Mouse (Mus musculus): ENCODE measurements around the gene 9830107B12Rik. TPM values are rescaled to one million over a fixed set of nuclear protein-coding genes. Genes with fewer than 3 reads are reported as not detected.
"Not testable (repeated sequence)": the region's sequence is repeated elsewhere in the genome, so short reads cannot be mapped to it uniquely, and the experiment has no call there.

Gene 9830107B12Rik
- not detected in 2 replicates for polyA plus RNA-seq (2015; fragmentation: Nextera tagmentation; extraction: Ambion mirVana)

DNA sequence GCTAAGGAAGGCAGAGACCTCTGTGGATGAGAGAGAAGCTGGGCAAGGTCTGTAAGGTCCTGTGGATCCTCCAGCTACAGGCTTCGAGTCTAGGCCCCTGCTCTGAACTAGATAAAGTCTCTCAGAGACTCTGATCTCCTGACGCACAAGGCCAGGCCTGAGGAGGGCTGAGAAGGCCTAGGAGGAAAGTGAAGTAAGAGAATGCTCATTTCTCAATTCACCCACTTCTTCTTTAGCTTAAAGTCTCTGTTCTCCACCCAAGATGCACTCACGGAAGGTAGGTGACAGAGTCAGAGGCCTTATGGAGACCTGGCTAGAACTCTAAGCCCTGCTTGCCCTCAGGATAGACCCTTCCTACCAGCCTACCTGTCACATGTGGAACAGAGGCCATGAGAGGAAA lies at the start of gene 9830107B12Rik:
Gene 9830107B12Rik (minus strand): TSS at position 149 of the 400 bp plus-strand sequence.
- Histone ChIP-seq H3K4me1 (no peaks in the 10 kb centered on the region), H3K27me3 (no peaks in the 10 kb centered on the region), H3K27ac (no peak within 1 kb of the TSS), H3K4me3 (no peak within 1 kb of the TSS), H3K9me3 (no peaks in the 10 kb centered on the region), H3K9ac (no peak within 1 kb of the TSS), H3K36me3 (no peaks in the 10 kb centered on the region), H3K4me2 (no peak within 1 kb of the TSS)
- 75% methylated on average over 3 of the region's 3 CpGs for WGBS
- no peak for ATAC-seq (ENCODE audit: borderline replicate concordance, extremely low read depth, low FRiP score, low TSS enrichment)

DNA sequence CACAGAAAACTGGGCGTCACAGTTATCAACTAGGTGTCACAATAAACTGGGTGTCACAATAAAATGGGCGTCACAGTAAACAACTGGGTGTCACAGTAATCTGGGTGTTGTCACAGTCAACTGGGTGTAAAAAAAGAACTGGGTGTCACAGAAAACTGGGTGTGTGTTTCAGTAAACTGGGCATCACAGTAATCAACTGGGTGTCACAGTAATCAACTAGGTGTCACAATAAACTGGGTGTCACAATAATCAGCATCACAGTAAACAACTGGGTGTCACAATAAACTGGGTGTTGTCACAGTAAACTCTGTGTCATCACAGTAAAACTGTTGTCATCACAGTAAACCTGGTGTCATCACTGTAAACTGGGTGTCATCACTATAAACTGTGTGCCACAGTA lies 46.3 kb upstream of the 9830107B12Rik start:
- H3K36me3 ChIP-seq: no peaks in the 10 kb centered on the region
- no peak overlapping the region for H3K9ac ChIP-seq

DNA sequence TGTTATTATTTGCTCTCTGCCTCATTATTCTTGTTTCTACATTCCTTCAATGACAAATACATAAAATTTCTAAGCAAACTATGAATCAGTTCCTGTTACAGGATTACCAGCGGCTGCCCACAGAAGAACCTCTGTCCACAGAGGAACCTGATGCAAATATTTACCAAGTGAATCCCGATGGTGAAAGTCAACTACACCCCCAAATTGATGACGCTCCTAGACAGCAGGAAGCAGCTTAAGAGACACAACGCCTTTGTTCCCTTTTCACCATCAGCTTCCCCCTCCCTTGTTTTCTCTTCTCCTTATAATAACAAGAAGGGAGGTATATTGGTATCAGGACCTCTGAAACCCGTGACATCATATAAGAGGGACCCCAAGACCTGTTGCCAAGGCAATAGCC lies 39.2 kb upstream of the 9830107B12Rik start:
- 42% methylated on average over 5 of the region's 5 CpGs for WGBS

More for the DNA sequence above, 46.3 kb upstream of the 9830107B12Rik start:
- ATAC-seq (ENCODE audit: borderline replicate concordance, extremely low read depth, low FRiP score, low TSS enrichment): no peak
- WGBS: 55% methylated on average over 2 of the region's 2 CpGs
- no peaks in the 10 kb centered on the region for H3K9me3 ChIP-seq
- H3K4me1 ChIP-seq: no peaks in the 10 kb centered on the region
- no peaks in the 10 kb centered on the region for H3K27me3 ChIP-seq
- no peak overlapping the region for H3K4me3 ChIP-seq
- no peak overlapping the region for H3K27ac ChIP-seq
- H3K4me2 ChIP-seq: no peak overlapping the region

DNA sequence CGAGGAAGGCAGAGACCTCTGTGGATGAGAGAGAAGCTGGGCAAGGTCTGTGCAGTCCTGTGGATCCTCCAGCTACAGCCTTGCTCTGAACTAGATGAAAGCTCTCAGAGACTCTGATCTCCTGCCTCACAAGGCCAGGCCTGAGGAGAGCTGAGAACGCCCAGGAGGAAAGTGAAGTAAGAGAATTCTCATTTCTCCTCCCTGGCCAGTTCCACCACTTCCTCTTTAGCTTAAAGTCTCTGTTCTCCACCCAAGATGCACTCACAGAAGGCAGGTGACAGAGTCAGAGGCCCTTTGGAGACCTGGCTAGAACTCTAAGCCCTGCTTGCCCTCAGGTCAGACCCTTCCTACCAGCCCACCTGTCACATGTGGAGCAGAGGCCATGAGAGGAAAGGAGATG lies 21.0 kb upstream of the 9830107B12Rik start, which contains the start of gene A530064D06Rik:
Gene A530064D06Rik (minus strand): TSS at position 173 of the 400 bp plus-strand sequence.
- H3K4me2 ChIP-seq; H3K36me3 ChIP-seq; H3K9ac ChIP-seq; ATAC-seq (ENCODE audit: borderline replicate concordance, extremely low read depth, low FRiP score, low TSS enrichment); H3K9me3 ChIP-seq; H3K27me3 ChIP-seq; H3K4me3 ChIP-seq; H3K4me1 ChIP-seq; H3K27ac ChIP-seq: not testable (repeated sequence)
- WGBS: 54% methylated on average over 2 of the region's 2 CpGs

More for the DNA sequence above, 39.2 kb upstream of the 9830107B12Rik start:
- Histone ChIP-seq H3K9me3 (no peaks in the 10 kb centered on the region), H3K4me1 (no peaks in the 10 kb centered on the region), H3K27me3 (no peaks in the 10 kb centered on the region), H3K4me2 (no peak overlapping the region), H3K27ac (no peak overlapping the region), H3K9ac (no peak overlapping the region), H3K4me3 (no peak overlapping the region), H3K36me3 (no peaks in the 10 kb centered on the region)
- no peak for ATAC-seq (ENCODE audit: borderline replicate concordance, extremely low read depth, low FRiP score, low TSS enrichment)

DNA sequence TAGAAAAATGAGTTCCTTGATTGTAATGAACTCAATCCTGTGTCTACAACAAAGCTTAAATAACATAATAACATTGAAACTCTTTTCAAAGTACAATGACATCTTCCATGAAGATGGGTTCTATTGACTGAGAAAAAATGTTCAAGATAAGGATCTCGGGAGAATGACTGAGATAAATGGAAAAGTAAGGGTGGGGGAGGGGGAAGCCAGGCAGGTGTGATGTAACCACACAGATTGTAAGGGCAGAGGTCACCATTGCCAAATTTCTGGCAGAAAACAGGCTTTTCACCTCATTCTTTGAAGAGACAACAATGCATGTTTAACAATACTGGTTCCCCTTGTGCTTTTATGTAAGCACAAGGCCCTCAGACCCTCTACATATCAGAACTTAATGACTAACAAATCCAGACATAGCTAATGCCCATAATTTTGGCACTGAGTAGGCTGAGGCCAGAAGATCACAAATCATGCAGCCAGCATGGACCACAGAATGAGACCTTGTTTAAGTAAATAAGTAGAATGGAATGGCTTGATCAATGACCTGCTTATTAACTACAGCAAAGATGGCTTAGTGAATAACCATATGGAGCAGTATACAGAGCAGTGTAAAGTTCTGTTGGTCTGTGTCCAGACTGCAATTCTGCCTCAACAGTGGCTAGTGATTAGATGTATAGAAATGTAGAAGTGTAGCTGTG lies 11.5 kb upstream of the 9830107B12Rik start:
- Histone ChIP-seq H3K27me3 (no peaks in the 10 kb centered on the region), H3K9me3 (no peaks in the 10 kb centered on the region; the same call in 1 of the 2 replicates), H3K9ac (no peak overlapping the region), H3K4me2 (no peak overlapping the region), H3K4me3 (no peak overlapping the region), H3K36me3 (no peaks in the 10 kb centered on the region), H3K4me1 (no peaks in the 10 kb centered on the region), H3K27ac (no peak overlapping the region)
- WGBS: 35% methylated on average over 1 of the region's 1 CpGs
- ATAC-seq (ENCODE audit: borderline replicate concordance, extremely low read depth, low FRiP score, low TSS enrichment): no peak

DNA sequence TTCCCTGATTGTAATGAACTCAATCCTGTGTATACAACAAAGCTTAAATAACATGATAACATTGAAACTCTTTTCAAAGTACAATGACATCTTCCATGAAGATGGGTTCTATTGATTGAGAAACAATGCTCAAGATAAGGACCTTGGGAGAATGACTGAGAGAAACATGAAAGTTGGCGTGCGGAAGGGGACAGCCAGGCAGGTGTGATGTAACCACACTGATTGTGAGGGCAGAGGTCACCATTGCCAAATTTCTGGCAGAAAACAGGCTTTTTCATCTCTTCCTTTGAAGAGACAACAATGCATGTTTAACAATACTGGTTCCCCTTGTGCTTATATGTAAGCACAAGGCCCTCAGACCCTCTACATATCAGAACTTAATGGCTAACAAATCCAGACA lies 13.3 kb downstream of the 9830107B12Rik start:
- no peaks in the 10 kb centered on the region for H3K27me3 ChIP-seq
- H3K4me3 ChIP-seq: no peak overlapping the region
- H3K36me3 ChIP-seq: no peaks in the 10 kb centered on the region
- no peak overlapping the region for H3K27ac ChIP-seq
- H3K9ac ChIP-seq: no peak overlapping the region
- H3K4me1 ChIP-seq: no peaks in the 10 kb centered on the region
- H3K4me2 ChIP-seq: no peak overlapping the region
- ATAC-seq (ENCODE audit: borderline replicate concordance, extremely low read depth, low FRiP score, low TSS enrichment): no peak
- WGBS: 68% methylated on average over 2 of the region's 2 CpGs
- no peaks in the 10 kb centered on the region for H3K9me3 ChIP-seq

DNA sequence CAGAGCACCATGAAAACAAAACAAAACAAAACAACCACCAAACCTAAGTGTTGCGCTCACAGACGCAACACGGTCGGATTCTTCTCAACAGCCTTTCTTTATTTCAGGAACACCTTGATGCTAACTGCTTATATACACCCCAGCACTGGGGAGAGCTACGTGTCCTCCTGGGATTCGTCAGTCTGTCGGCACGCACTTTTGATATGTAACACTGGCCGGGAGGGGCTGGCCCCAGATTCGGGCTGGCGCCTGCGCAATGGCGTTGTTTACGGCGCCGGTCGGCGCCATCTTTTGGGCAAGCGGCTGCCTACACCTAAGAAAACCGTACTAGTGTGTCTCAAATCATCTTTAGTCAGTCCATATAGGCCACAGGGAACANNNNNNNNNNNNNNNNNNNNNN lies 25.6 kb downstream of the 9830107B12Rik start:
- no peak overlapping the region for H3K4me3 ChIP-seq
- ATAC-seq (ENCODE audit: borderline replicate concordance, extremely low read depth, low FRiP score, low TSS enrichment): no peak
- 82% methylated on average over 20 of the region's 20 CpGs for WGBS
- H3K27me3 ChIP-seq: no peaks in the 10 kb centered on the region
- H3K9ac ChIP-seq: no peak overlapping the region
- H3K4me2 ChIP-seq: no peak overlapping the region
- H3K4me1 ChIP-seq: no peaks in the 10 kb centered on the region
- H3K9me3 ChIP-seq: no peaks in the 10 kb centered on the region
- H3K27ac ChIP-seq: no peak overlapping the region
- H3K36me3 ChIP-seq: no peaks in the 10 kb centered on the region

DNA sequence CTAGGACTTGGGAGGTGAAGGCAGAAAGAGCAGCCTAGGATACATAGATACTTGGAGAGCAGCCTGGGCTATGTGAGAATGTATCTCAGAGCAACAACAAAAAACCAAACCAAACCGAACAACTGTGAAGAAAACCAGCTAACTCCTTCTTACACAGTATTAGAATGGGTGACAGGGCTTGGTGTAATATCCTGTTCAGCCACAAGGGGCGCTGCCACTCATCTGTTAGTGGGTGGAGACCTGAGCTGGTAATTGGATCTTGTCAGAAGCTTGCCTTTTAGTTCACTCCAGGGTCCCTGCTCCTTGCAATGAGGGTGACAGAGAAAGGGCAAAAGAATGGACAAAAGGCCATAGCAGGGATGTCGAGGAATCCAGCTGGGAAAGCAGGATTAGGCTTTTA lies 26.4 kb downstream of the 9830107B12Rik start:
- Histone ChIP-seq H3K4me2 (no peak overlapping the region), H3K27ac (no peak overlapping the region), H3K4me1 (no peaks in the 10 kb centered on the region), H3K9ac (no peak overlapping the region), H3K36me3 (no peaks in the 10 kb centered on the region), H3K9me3 (no peaks in the 10 kb centered on the region), H3K27me3 (no peaks in the 10 kb centered on the region), H3K4me3 (no peak overlapping the region)
- no peak for ATAC-seq (ENCODE audit: borderline replicate concordance, extremely low read depth, low FRiP score, low TSS enrichment)
- WGBS: 19% methylated on average over 3 of the region's 3 CpGs

DNA sequence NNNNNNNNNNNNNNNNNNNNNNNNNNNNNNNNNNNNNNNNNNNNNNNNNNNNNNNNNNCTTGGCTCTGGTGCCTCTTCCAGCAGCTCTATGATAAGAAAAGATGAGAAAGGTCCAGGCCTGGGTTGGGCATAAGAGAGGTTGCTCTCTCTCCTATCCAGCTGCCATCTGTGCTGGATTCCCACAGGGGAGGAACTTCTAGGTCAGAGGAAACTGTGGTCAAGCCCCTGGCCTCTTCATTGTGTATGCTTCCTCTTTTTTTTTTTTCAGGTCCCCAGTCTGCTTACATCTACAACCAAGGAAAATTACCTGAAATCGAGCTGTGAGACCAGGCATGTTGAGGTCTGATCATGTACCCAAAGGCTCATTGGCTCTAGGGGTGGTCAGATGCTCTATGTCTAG lies 27.5 kb downstream of the 9830107B12Rik start:
- Histone ChIP-seq H3K9ac (no peak overlapping the region), H3K9me3 (no peaks in the 10 kb centered on the region), H3K4me3 (no peak overlapping the region), H3K27me3 (no peaks in the 10 kb centered on the region), H3K27ac (no peak overlapping the region), H3K4me2 (no peak overlapping the region), H3K36me3 (no peaks in the 10 kb centered on the region), H3K4me1 (no peaks in the 10 kb centered on the region)
- ATAC-seq (ENCODE audit: borderline replicate concordance, extremely low read depth, low FRiP score, low TSS enrichment): no peak
- 53% methylated on average over 1 of the region's 1 CpGs for WGBS

DNA sequence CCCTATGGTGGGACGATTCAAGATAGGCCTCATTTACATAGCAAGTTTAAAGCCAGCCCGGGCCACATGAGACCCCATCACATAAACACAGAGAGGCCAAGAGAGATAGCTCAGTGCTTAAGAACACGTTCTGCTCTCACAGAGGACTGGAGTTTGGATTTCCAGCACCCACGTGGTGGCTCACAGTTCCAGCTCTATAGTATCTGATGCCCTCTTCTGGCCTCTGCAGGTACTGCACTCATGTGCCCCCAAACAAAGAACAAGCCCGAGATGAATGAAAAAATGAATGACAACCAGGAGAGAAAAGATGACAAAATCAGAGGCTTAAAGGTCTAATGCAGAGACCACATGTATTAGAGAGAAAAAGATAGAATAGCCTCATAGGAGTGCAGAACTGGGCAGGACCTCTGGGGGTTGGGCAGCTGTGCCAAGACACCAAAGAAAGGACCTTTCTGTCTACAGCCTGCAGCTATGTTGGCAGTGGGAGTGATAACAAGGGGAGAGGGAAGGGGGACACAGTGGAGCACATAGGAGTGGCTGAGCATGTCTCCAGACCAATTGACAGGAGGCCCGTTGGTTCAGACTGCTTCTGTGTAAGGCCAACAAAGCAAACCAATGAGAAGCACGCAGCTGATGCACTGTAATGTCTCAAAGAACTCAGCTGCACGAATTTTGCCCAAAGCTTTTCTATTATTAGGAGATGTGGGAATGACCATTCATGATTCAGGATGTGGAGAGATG lies 35.4 kb downstream of the 9830107B12Rik start:
- no peak overlapping the region for H3K4me3 ChIP-seq
- H3K27ac ChIP-seq: no peak overlapping the region
- H3K9ac ChIP-seq: no peak overlapping the region
- ATAC-seq (ENCODE audit: borderline replicate concordance, extremely low read depth, low FRiP score, low TSS enrichment): no peak
- no peaks in the 10 kb centered on the region for H3K4me1 ChIP-seq
- H3K4me2 ChIP-seq: no peak overlapping the region
- no peaks in the 10 kb centered on the region for H3K27me3 ChIP-seq
- H3K9me3 ChIP-seq: no peaks in the 10 kb centered on the region
- WGBS: 40% methylated on average over 8 of the region's 8 CpGs
- no peaks in the 10 kb centered on the region for H3K36me3 ChIP-seq

DNA sequence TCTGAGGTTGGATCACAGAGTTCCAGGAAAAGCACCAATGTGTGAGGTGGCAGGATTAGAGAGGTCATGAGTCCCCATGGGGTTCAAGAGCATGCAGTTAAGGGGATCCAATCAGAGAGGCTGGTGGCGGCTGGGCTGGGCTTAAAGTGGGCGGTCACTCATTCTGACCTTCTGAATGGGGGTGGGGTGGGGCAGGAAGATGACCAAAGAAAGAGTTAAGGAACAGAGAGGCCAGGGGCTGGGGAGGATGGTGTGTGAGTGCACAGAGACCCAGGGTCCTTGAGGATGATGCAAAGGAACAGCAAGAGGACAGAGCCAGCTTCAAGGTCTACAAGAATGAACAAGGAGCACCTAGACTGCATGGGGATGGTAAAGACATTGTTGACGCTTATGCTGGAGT lies 37.5 kb downstream of the 9830107B12Rik start:
- no peak overlapping the region for H3K4me3 ChIP-seq
- 73% methylated on average over 3 of the region's 3 CpGs for WGBS
- no peak overlapping the region for H3K27ac ChIP-seq
- H3K4me1 ChIP-seq: no peaks in the 10 kb centered on the region
- no peak overlapping the region for H3K4me2 ChIP-seq
- H3K36me3 ChIP-seq: no peaks in the 10 kb centered on the region
- H3K9ac ChIP-seq: no peak overlapping the region
- H3K9me3 ChIP-seq: no peaks in the 10 kb centered on the region
- no peak for ATAC-seq (ENCODE audit: borderline replicate concordance, extremely low read depth, low FRiP score, low TSS enrichment)
- no peaks in the 10 kb centered on the region for H3K27me3 ChIP-seq

DNA sequence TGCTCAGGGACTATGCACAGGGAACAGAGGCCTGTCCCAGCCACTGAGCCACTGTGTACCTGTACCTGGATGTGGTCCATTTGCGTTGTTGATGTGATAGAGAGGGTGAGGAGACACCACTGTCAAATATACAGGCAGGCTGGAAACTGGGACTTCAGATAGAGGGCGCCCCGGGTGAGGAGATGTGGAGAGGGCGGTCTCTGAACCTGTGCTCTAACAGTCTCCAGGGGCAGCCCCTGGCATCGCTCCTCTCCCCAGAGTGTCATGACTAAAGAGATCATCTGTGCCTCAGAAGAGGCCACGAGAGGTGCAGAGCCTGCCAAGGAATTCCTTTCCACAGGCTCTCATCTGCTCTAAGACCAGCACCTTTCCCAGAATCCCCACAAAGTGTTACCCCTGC lies 38.2 kb downstream of the 9830107B12Rik start:
- Histone ChIP-seq H3K27ac (no peak overlapping the region), H3K27me3 (no peaks in the 10 kb centered on the region), H3K4me3 (no peak overlapping the region), H3K36me3 (no peaks in the 10 kb centered on the region), H3K4me1 (no peaks in the 10 kb centered on the region), H3K9ac (no peak overlapping the region), H3K4me2 (no peak overlapping the region), H3K9me3 (no peaks in the 10 kb centered on the region)
- WGBS: 53% methylated on average over 6 of the region's 6 CpGs
- no peak for ATAC-seq (ENCODE audit: borderline replicate concordance, extremely low read depth, low FRiP score, low TSS enrichment)

Data from lung, embryonic 15.5 days (tissue).